Mouse (Mus musculus): Measurements from ENCODE around the gene Reep1. TPM values are rescaled to one million over a fixed set of nuclear protein-coding genes. Genes with fewer than 3 reads are reported as not detected.

Reep1 gene
- polyA plus RNA-seq, 1 experiment from 2014 or later, result 25.1 TPM

DNA sequence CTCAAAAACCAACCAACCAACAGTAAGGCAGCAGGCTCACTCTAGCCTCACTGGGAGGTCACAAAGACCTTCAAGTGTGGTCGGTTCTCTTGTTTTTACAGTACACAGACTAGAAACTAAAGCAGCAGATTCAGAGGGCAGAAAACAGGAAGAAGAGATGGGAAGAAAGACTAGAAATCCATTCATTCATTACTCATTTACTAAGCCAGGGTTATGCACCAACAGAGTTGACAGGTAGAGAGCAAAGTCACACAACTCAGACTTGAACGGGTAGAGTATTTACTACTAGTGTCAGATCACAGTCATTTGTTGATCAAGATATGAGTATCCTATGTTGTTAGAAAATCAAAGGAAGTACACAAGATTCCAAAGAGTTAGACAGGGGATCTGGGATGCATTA, 105.5 kb downstream of the Reep1 start:
- H3K36me3 ChIP-seq (replicated peaks; ENCODE audit: control insufficient read depth, insufficient read depth, low read depth, low read length), result no peaks in the 10 kb centered on the region; the same call in 1 of the 2 replicates
- H3K27me3 ChIP-seq (ENCODE audit: control insufficient read depth, insufficient read depth, low read length), result no peaks in the 10 kb centered on the region
- DNase-seq (ENCODE audit: low spot score) (no peak), ATAC-seq (replicated peaks; ENCODE audit: insufficient number of reproducible peaks, low FRiP score, low TSS enrichment, low read depth) (no peak)
- no peak overlapping the region for H3K27ac ChIP-seq (replicated peaks; ENCODE audit: low read depth, low read length)
- H3K4me2 ChIP-seq (ENCODE audit: low read depth, low read length), result no peak overlapping the region
- no peaks in the 10 kb centered on the region for H3K4me1 ChIP-seq (ENCODE audit: control insufficient read depth, insufficient read depth, low read length)
- no peaks in the 10 kb centered on the region for H3K9me3 ChIP-seq (replicated peaks; ENCODE audit: control insufficient read depth, low read length)
- no peak overlapping the region for H3K9ac ChIP-seq (replicated peaks; ENCODE audit: low read length)
- H3K4me3 ChIP-seq (ENCODE audit: low read depth, low read length), result no peak overlapping the region
- WGBS, result 83% methylated on average over 2 of the region's 2 CpGs

DNA sequence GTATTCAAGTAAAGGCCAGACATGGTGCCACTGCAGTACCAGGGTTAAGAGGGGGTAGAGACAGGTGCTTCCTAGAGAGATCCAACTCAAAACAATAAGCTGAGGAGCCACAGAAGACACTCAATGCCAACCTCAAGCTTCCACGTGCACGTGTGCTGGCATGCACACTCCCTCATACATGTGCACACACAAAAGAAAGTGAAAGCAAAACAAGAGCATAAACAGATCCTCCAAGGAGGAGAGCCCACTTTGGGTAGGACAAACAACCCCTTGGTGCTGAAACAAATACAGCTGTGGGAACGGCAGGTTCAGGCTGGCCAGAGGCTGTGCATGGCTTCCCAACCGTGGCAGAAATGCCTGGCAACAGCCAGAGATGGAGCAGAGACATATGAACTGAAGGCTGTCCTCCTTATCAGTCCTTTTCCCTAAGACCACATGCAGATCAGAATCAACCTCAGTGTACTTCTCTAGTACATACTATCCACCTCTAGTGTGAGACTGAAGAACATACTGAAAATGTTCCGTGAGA, 112.5 kb downstream of the Reep1 start:
- 87% methylated on average over 5 of the region's 5 CpGs for WGBS
- Histone ChIP-seq H3K4me1 (ENCODE audit: control insufficient read depth, insufficient read depth, low read length) (no peaks in the 10 kb centered on the region), H3K36me3 (replicated peaks; ENCODE audit: control insufficient read depth, insufficient read depth, low read depth, low read length) (no peaks in the 10 kb centered on the region; the same call in 1 of the 2 replicates), H3K27ac (replicated peaks; ENCODE audit: low read depth, low read length) (no peak overlapping the region), H3K9me3 (replicated peaks; ENCODE audit: control insufficient read depth, low read length) (no peaks in the 10 kb centered on the region), H3K27me3 (ENCODE audit: control insufficient read depth, insufficient read depth, low read length) (no peaks in the 10 kb centered on the region), H3K4me3 (ENCODE audit: low read depth, low read length) (no peak overlapping the region), H3K4me2 (ENCODE audit: low read depth, low read length) (no peak overlapping the region), H3K9ac (replicated peaks; ENCODE audit: low read length) (no peak overlapping the region)
- no peak for ATAC-seq (replicated peaks; ENCODE audit: insufficient number of reproducible peaks, low FRiP score, low TSS enrichment, low read depth)
- DNase-seq (ENCODE audit: low spot score), result no peak

DNA sequence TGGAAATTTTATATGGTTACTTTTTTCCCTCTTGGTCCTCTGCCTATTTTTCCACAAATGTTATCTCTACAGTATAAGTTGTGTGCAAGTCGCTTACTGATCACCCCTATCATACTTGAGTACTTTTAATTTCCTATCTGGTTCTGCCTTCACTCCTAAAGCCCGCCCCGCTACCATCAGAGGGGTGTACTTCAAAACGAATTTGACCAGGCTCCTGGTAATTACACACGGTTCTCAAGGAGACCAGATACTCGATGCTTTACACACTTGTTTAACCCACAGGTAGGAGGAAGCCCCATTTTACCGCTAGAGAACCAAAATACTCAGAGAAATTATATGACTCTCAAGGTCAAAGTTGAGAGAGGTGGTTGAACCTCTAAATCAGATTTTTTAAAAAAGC, 115.7 kb downstream of the Reep1 start:
- no peak for DNase-seq (ENCODE audit: low spot score)
- H3K36me3 ChIP-seq (replicated peaks; ENCODE audit: control insufficient read depth, insufficient read depth, low read depth, low read length), result no peaks in the 10 kb centered on the region; the same call in 1 of the 2 replicates
- H3K4me1 ChIP-seq (ENCODE audit: control insufficient read depth, insufficient read depth, low read length), result no peaks in the 10 kb centered on the region
- peak overlapping the region; percentile 68 for H3K4me2 ChIP-seq (ENCODE audit: low read depth, low read length)
- WGBS, result 2% methylated on average over 7 of the region's 7 CpGs
- no peak overlapping the region for H3K27ac ChIP-seq (replicated peaks; ENCODE audit: low read depth, low read length)
- peak overlapping the region; percentile 64 for H3K4me3 ChIP-seq (ENCODE audit: low read depth, low read length)
- peak; percentile 55 for ATAC-seq (replicated peaks; ENCODE audit: insufficient number of reproducible peaks, low FRiP score, low TSS enrichment, low read depth)
- H3K9ac ChIP-seq (replicated peaks; ENCODE audit: low read length), result peak overlapping the region; percentile 65
- H3K9me3 ChIP-seq (replicated peaks; ENCODE audit: control insufficient read depth, low read length), result no peaks in the 10 kb centered on the region
- no peaks in the 10 kb centered on the region for H3K27me3 ChIP-seq (ENCODE audit: control insufficient read depth, insufficient read depth, low read length)

DNA sequence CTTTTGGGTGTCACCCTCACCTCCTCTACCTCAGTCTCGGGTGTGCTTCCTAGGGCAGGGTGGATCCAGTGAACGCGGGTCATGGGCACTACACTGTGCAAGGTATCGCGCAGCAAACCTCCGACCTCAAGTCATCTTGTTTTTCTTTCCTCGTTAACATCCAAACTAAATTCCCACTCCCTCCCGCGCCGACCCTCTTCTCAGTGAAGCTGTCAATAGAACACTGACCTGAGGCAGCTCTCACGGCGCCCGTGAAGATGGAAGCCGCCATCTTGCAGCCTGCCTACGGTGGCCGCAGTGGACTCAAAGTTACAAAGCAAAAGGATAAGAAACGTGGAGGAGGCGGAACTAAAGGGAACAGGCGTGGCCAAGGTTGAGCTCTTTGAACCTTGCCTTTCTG, 116.1 kb downstream of the Reep1 start:
- peak overlapping the region; percentile 64 for H3K4me3 ChIP-seq (ENCODE audit: low read depth, low read length)
- H3K9me3 ChIP-seq (replicated peaks; ENCODE audit: control insufficient read depth, low read length), result no peaks in the 10 kb centered on the region
- peak overlapping the region; percentile 68 for H3K4me2 ChIP-seq (ENCODE audit: low read depth, low read length)
- H3K27me3 ChIP-seq (ENCODE audit: control insufficient read depth, insufficient read depth, low read length), result no peaks in the 10 kb centered on the region
- ATAC-seq (replicated peaks; ENCODE audit: insufficient number of reproducible peaks, low FRiP score, low TSS enrichment, low read depth), result peak; percentile 87
- WGBS, result under 1% methylated on average over 19 of the region's 19 CpGs
- H3K4me1 ChIP-seq (ENCODE audit: control insufficient read depth, insufficient read depth, low read length), result no peaks in the 10 kb centered on the region
- H3K9ac ChIP-seq (replicated peaks; ENCODE audit: low read length), result peak overlapping the region; percentile 65
- DNase-seq (ENCODE audit: low spot score), result peak; percentile 90
- no peak overlapping the region for H3K27ac ChIP-seq (replicated peaks; ENCODE audit: low read depth, low read length)
- H3K36me3 ChIP-seq (replicated peaks; ENCODE audit: control insufficient read depth, insufficient read depth, low read depth, low read length), result no peaks in the 10 kb centered on the region

DNA sequence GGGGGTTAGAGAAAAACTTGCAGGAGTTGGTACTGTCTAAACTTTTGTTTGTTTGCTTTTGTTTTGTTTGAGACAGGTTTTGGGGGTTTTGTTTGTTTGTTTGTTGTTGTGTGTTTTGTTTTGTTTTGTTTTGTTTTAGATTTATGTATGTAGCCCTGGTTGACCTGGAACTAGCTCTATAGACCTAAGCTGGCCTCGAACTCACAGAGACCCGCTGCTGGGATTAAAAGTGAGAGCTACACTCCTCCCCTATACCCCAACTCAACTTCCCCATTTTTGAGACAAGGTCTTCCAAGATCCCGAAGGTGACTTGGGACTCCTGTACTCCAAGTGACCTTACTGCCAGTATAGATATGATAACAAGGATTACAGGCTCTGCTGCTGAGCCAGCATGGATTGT, 116.6 kb downstream of the Reep1 start:
- H3K4me1 ChIP-seq (ENCODE audit: control insufficient read depth, insufficient read depth, low read length), result no peaks in the 10 kb centered on the region
- peak overlapping the region; percentile 68 for H3K4me2 ChIP-seq (ENCODE audit: low read depth, low read length)
- peak overlapping the region; percentile 65; the same call in 1 of the 2 replicates for H3K9ac ChIP-seq (replicated peaks; ENCODE audit: low read length)
- WGBS, result 33% methylated on average over 3 of the region's 3 CpGs
- H3K4me3 ChIP-seq (ENCODE audit: low read depth, low read length), result peak overlapping the region; percentile 64
- H3K9me3 ChIP-seq (replicated peaks; ENCODE audit: control insufficient read depth, low read length), result no peaks in the 10 kb centered on the region
- ATAC-seq (replicated peaks; ENCODE audit: insufficient number of reproducible peaks, low FRiP score, low TSS enrichment, low read depth), result peak; percentile 50; the same call in 1 of the 2 replicates
- no peaks in the 10 kb centered on the region for H3K36me3 ChIP-seq (replicated peaks; ENCODE audit: control insufficient read depth, insufficient read depth, low read depth, low read length)
- no peak overlapping the region for H3K27ac ChIP-seq (replicated peaks; ENCODE audit: low read depth, low read length)
- no peaks in the 10 kb centered on the region for H3K27me3 ChIP-seq (ENCODE audit: control insufficient read depth, insufficient read depth, low read length)
- no peak for DNase-seq (ENCODE audit: low spot score)

DNA sequence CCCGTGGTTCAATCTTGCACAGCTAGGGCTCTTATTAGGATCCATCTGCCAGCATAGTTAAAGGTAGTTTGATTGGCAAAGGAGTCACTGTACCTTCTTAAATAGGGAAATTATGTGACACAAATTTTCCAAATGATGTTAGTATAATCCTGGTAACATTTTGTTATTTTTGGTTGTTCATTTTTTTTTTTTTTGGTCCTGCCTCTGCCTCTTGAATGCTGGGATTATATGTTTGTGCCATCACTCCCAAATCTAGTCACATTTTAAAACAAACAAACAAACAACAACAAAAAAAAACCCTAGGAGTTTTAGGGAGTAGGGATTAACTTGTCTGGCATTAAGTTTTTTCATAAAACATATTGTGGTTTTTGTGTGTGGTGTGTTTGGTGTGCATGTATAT, 119.5 kb downstream of the Reep1 start, which contains the start of gene Mrpl35:
TSS of gene Mrpl35 (minus strand) at position 101 of the 400 bp plus-strand sequence.
- no peaks in the 10 kb centered on the region for H3K4me1 ChIP-seq (ENCODE audit: control insufficient read depth, insufficient read depth, low read length)
- H3K4me3 ChIP-seq (ENCODE audit: low read depth, low read length), result no peak within 1 kb of the TSS
- H3K27ac ChIP-seq (replicated peaks; ENCODE audit: low read depth, low read length), result no peak within 1 kb of the TSS
- no peak within 1 kb of the TSS for H3K9ac ChIP-seq (replicated peaks; ENCODE audit: low read length)
- DNase-seq (ENCODE audit: low spot score) (no peak), ATAC-seq (replicated peaks; ENCODE audit: insufficient number of reproducible peaks, low FRiP score, low TSS enrichment, low read depth) (no peak)
- no peaks in the 10 kb centered on the region for H3K9me3 ChIP-seq (replicated peaks; ENCODE audit: control insufficient read depth, low read length)
- no peaks in the 10 kb centered on the region for H3K27me3 ChIP-seq (ENCODE audit: control insufficient read depth, insufficient read depth, low read length)
- H3K4me2 ChIP-seq (ENCODE audit: low read depth, low read length), result no peak within 1 kb of the TSS
- no peaks in the 10 kb centered on the region for H3K36me3 ChIP-seq (replicated peaks; ENCODE audit: control insufficient read depth, insufficient read depth, low read depth, low read length)
- 44% methylated on average over 1 of the region's 1 CpGs for WGBS

DNA sequence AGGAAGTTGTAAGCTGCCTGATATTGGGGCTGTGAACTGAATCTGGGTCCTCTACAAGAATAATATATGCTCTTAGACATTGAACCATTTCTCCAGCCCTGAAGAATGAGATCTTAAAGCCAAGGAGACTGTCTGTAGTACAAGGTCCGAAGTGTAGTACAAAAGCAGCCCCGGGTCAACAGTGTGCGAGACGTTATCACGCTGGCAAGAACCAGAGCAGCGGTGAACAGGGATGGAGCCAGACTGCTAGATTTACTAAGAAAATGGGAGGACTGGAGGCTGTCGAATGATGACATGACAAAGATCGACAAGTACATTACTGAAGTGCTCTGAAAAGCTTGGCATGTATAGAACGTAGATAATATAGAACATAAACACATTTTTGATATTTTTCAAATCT, 122.4 kb downstream of the Reep1 start:
- Histone ChIP-seq H3K27me3 (ENCODE audit: control insufficient read depth, insufficient read depth, low read length) (no peaks in the 10 kb centered on the region), H3K4me1 (ENCODE audit: control insufficient read depth, insufficient read depth, low read length) (no peaks in the 10 kb centered on the region), H3K9me3 (replicated peaks; ENCODE audit: control insufficient read depth, low read length) (no peaks in the 10 kb centered on the region), H3K9ac (replicated peaks; ENCODE audit: low read length) (no peak overlapping the region), H3K4me2 (ENCODE audit: low read depth, low read length) (no peak overlapping the region), H3K4me3 (ENCODE audit: low read depth, low read length) (no peak overlapping the region), H3K27ac (replicated peaks; ENCODE audit: low read depth, low read length) (no peak overlapping the region), H3K36me3 (replicated peaks; ENCODE audit: control insufficient read depth, insufficient read depth, low read depth, low read length) (no peaks in the 10 kb centered on the region)
- no peak for DNase-seq (ENCODE audit: low spot score)
- no peak for ATAC-seq (replicated peaks; ENCODE audit: insufficient number of reproducible peaks, low FRiP score, low TSS enrichment, low read depth)
- 86% methylated on average over 9 of the region's 9 CpGs for WGBS

DNA sequence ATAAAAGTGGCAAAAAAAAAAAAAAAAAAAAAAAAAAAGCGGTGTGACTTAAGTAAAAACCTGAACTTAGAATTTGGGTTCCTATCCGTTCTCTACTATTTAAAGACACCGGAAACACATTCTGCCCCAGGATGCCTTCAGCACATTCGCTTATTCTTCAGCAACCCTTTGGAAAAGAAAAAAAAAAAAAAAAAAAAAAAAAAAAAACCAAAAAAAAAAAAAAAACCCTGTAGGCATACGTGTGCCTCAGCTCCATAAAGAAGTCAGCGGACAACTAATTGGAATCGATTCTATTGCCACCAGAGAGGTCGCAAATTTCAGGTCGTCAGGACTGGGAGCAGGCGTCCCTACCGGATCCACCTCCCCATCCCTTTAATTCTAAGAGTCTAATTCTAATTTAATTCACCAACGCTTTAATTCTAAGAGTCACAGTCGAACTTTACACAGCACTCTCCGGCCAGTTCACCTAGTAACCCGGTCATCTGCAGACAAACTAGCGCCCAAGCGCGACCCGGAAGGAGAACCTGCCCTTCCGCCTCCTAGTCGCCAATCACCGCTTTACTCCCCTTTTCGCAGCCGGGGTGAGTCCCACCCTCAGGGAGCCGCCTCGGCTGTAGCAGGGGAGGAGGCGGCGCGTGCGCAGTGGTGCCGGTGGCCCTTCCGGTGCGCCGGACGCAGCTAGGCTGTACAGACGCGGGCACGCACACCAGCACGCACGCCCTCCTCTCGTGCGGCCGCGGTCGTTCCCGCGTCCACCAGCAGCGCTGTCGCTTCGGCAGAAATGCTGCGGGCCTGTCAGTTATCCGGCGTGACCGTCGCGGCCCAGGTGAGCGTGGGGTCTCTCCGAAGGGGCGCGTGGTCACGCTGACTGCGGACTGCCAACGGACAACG, 123.6 kb downstream of the Reep1 start, which contains the start of gene Immt:
TSS of gene Immt (plus strand) at position 642 of the 891 bp plus-strand sequence.
- Histone ChIP-seq H3K27ac (replicated peaks; ENCODE audit: low read depth, low read length) (peak within 1 kb of the TSS; percentile 74), H3K9ac (replicated peaks; ENCODE audit: low read length) (peak within 1 kb of the TSS; percentile 77), H3K36me3 (replicated peaks; ENCODE audit: control insufficient read depth, insufficient read depth, low read depth, low read length) (no peaks in the 10 kb centered on the region), H3K4me1 (ENCODE audit: control insufficient read depth, insufficient read depth, low read length) (no peaks in the 10 kb centered on the region), H3K27me3 (ENCODE audit: control insufficient read depth, insufficient read depth, low read length) (no peaks in the 10 kb centered on the region), H3K4me2 (ENCODE audit: low read depth, low read length) (peak within 1 kb of the TSS; percentile 35), H3K9me3 (replicated peaks; ENCODE audit: control insufficient read depth, low read length) (no peaks in the 10 kb centered on the region), H3K4me3 (ENCODE audit: low read depth, low read length) (peak within 1 kb of the TSS; percentile 85)
- under 1% methylated on average over 64 of the region's 64 CpGs for WGBS
- DNase-seq (ENCODE audit: low spot score) (peak; percentile 98), ATAC-seq (replicated peaks; ENCODE audit: insufficient number of reproducible peaks, low FRiP score, low TSS enrichment, low read depth) (peak; percentile 99)

Measured in embryonic facial prominence, embryonic 11.5 days (tissue).